Mouse (Mus musculus): Measurements from ENCODE around the gene Slc1a4.

The Slc1a4 gene

GRCm38 (mm10) chr11:20253088-20253487 is 79.4 kb downstream of the Slc1a4 start:
- WGBS = 35% methylated on average over 2 of the region's 2 CpGs

Data from cerebral cortex, adult 2 months (tissue).